Mouse (Mus musculus): ENCODE measurements around the gene Myo10.

- TF ChIP-seq POLR2A (IDR thresholded peaks at IDR 0.05; ENCODE audit: control insufficient read depth, extremely low read depth, insufficient read depth, low read length, poor library complexity) = no peak
- TF ChIP-seq CTCF (IDR thresholded peaks at IDR 0.05; ENCODE audit: borderline replicate concordance, control insufficient read depth, extremely low read depth, insufficient read depth, low read length, poor library complexity) = no peak
Measured at GRCm38 (mm10) chr15:25578369-25578768, 44.0 kb upstream of the Myo10 start.
